8 mouse cellular contexts compared by ENCODE assay signal in genomic region chr11:116534154-116534865, GRCm38 (mm10). TPM values are rescaled to one million over a fixed set of nuclear protein-coding genes. Genes with fewer than 3 reads are reported as not detected.
A peak's percentile ranks its signal among the peaks of the same experiment; 100 is the strongest.
DNase-seq lines count a peak whose midpoint lies in the region; ATAC-seq and TF ChIP-seq lines count a peak whose summit lies in the region.

No protein-coding gene starts in this region.

- peak overlapping the region; percentile 49 for H3K4me3 ChIP-seq in intestine, embryonic 14.5 days (ENCODE audit: low read depth, low read length)
- H3K4me3 ChIP-seq in limb, embryonic 14.5 days (replicated peaks; ENCODE audit: low read length) = peak overlapping the region; percentile 58
- H3K4me3 ChIP-seq in midbrain, embryonic 15.5 days = peak overlapping the region; percentile 41

- H3K4me1 ChIP-seq in intestine, embryonic 14.5 days (replicated peaks; ENCODE audit: control insufficient read depth, insufficient read depth, low read length) = peaks cover 23% of the 10 kb centered on the region
- H3K4me1 ChIP-seq in limb, embryonic 14.5 days (ENCODE audit: control insufficient read depth, insufficient read depth, low read length) = peaks cover 30% of the 10 kb centered on the region
- H3K4me1 ChIP-seq in midbrain, embryonic 15.5 days = peaks cover 37% of the 10 kb centered on the region

- peak; percentile 93 for DNase-seq in 3T3-L1 (ENCODE audit: low read depth, low spot score)
- DNase-seq in adrenal gland, adult (ENCODE audit: inconsistent age in 2 of 2, low spot score in 1 of 2) = peak; percentile 69 to 91
- peak; percentile 87 for DNase-seq in embryo, embryonic 10 days (ENCODE audit: low spot score)
- peak; percentile 44 to 52 for DNase-seq in gastrocnemius, postnatal 36 days
- peak; percentile 91 for DNase-seq in intestine, embryonic 14.5 days (ENCODE audit: low spot score)
- DNase-seq in limb, embryonic 14.5 days (ENCODE audit: low spot score) = peak; percentile 74
- peak; percentile 81 to 89 for DNase-seq in spleen, postnatal 4 days (ENCODE audit: low spot score in 2 of 2)

- H3K9ac ChIP-seq in intestine, embryonic 14.5 days (ENCODE audit: low read length) = no peak overlapping the region
- H3K9ac ChIP-seq in limb, embryonic 14.5 days (ENCODE audit: low read depth, low read length, severe bottlenecking) = peak overlapping the region; percentile 62; the same call in 1 of the 2 replicates
- no peak overlapping the region for H3K9ac ChIP-seq in midbrain, embryonic 15.5 days

- TF ChIP-seq POLR2A in limb, embryonic 14.5 days (IDR thresholded peaks at IDR 0.05; ENCODE audit: borderline replicate concordance, extremely low read depth, insufficient read depth, insufficient read length) = no peak

- H3K9me3 ChIP-seq in intestine, embryonic 14.5 days (ENCODE audit: control insufficient read depth, low read length) = no peaks in the 10 kb centered on the region
- no peaks in the 10 kb centered on the region for H3K9me3 ChIP-seq in limb, embryonic 14.5 days (ENCODE audit: control insufficient read depth, low read length)
- H3K9me3 ChIP-seq in midbrain, embryonic 15.5 days = no peaks in the 10 kb centered on the region

- H3K36me3 ChIP-seq in intestine, embryonic 14.5 days (ENCODE audit: control insufficient read depth, insufficient read depth, low read length) = peaks cover 11% of the 10 kb centered on the region
- H3K36me3 ChIP-seq in limb, embryonic 14.5 days (ENCODE audit: control insufficient read depth, insufficient read depth, low read length) = peaks cover 17% of the 10 kb centered on the region
- H3K36me3 ChIP-seq in midbrain, embryonic 15.5 days (replicated peaks) = peaks cover 7% of the 10 kb centered on the region; the same call in 1 of the 2 replicates

- peak; percentile 64 for ATAC-seq in intestine, embryonic 14.5 days (replicated peaks; ENCODE audit: low FRiP score, low TSS enrichment, low read depth)
- ATAC-seq in limb, embryonic 14.5 days (ENCODE audit: low FRiP score, low read depth) = peak; percentile 62; the same call in 1 of the 2 replicates
- ATAC-seq in midbrain, embryonic 15.5 days (replicated peaks) = peak; percentile 22; the same call in 1 of the 2 replicates

- intact Hi-C loops in gastrocnemius, postnatal 36 days (cut with DNase I) = loop anchor here (1.0 kb wide), 1 partner anchor 34 kb away; no protein-coding TSS in a partner anchor

- H3K4me2 ChIP-seq in intestine, embryonic 14.5 days (ENCODE audit: low read length) = peak overlapping the region; percentile 98
- H3K4me2 ChIP-seq in limb, embryonic 14.5 days (replicated peaks; ENCODE audit: low read depth, low read length, severe bottlenecking) = peak overlapping the region; percentile 99
- H3K4me2 ChIP-seq in midbrain, embryonic 15.5 days = peak overlapping the region; percentile 91

- H3K27ac ChIP-seq in intestine, embryonic 14.5 days (ENCODE audit: low read depth) = no peak overlapping the region
- H3K27ac ChIP-seq in limb, embryonic 14.5 days (replicated peaks; ENCODE audit: low read depth, low read length) = no peak overlapping the region
- H3K27ac ChIP-seq in midbrain, embryonic 15.5 days = no peak overlapping the region

- H3K27me3 ChIP-seq in intestine, embryonic 14.5 days (replicated peaks; ENCODE audit: control insufficient read depth, insufficient read depth, low read length) = peaks cover 45% of the 10 kb centered on the region
- H3K27me3 ChIP-seq in limb, embryonic 14.5 days (ENCODE audit: control insufficient read depth, insufficient read depth, low read length) = peaks cover 45% of the 10 kb centered on the region
- H3K27me3 ChIP-seq in midbrain, embryonic 15.5 days (replicated peaks) = peaks cover 48% of the 10 kb centered on the region

- WGBS in intestine, embryonic 14.5 days = 17% methylated on average over 20 of the region's 20 CpGs
- WGBS in limb, embryonic 14.5 days = 19% methylated on average over 20 of the region's 20 CpGs
- 19% methylated on average over 20 of the region's 20 CpGs for WGBS in midbrain, embryonic 15.5 days

RNA-seq across cellular contexts. Expression of gene Sphk1, which starts 3.6 kb away (rescaled TPM):
- 1 to 10 TPM in 1 of 2 experiments, under 1 TPM in 1; 0.35 to 1.4 TPM for total RNA-seq in gastrocnemius, postnatal 36 days (2021)
- polyA plus RNA-seq in intestine, embryonic 14.5 days (2014; fragmentation: Nextera tagmentation; extraction: Ambion mirVana) = 2.1 and 4.5 TPM in 2 replicates
- polyA plus RNA-seq in limb, embryonic 14.5 days (2012; rRNA removed) = 3.8 and 4.7 TPM in 2 replicates
- 3.2 and 3.4 TPM in 2 replicates for polyA plus RNA-seq in limb, embryonic 14.5 days (2014; fragmentation: Nextera tagmentation; extraction: Ambion mirVana)
- 5.3 and 7.3 TPM in 2 replicates for polyA plus RNA-seq in midbrain, embryonic 15.5 days (2015; fragmentation: Nextera tagmentation; extraction: Ambion mirVana)

RNA-seq across cellular contexts. Expression of gene Prpsap1, which starts 40.3 kb away (rescaled TPM):
- 10 to 100 TPM; 12.6 to 14.1 TPM for total RNA-seq in gastrocnemius, postnatal 36 days (2021)
- polyA plus RNA-seq in intestine, embryonic 14.5 days (2014; fragmentation: Nextera tagmentation; extraction: Ambion mirVana) = 207 and 208 TPM in 2 replicates
- polyA plus RNA-seq in limb, embryonic 14.5 days (2012; rRNA removed) = 134 and 144 TPM in 2 replicates
- polyA plus RNA-seq in limb, embryonic 14.5 days (2014; fragmentation: Nextera tagmentation; extraction: Ambion mirVana) = 148 and 157 TPM in 2 replicates
- 199 and 200 TPM in 2 replicates for polyA plus RNA-seq in midbrain, embryonic 15.5 days (2015; fragmentation: Nextera tagmentation; extraction: Ambion mirVana)

RNA-seq across cellular contexts. Expression of gene Ube2o, which starts 46.9 kb away (rescaled TPM):
- 10 to 100 TPM; 18.4 to 20.4 TPM for total RNA-seq in gastrocnemius, postnatal 36 days (2021)
- 9.7 and 9.8 TPM in 2 replicates for polyA plus RNA-seq in intestine, embryonic 14.5 days (2014; fragmentation: Nextera tagmentation; extraction: Ambion mirVana)
- 29.7 and 33.4 TPM in 2 replicates for polyA plus RNA-seq in limb, embryonic 14.5 days (2012; rRNA removed)
- polyA plus RNA-seq in limb, embryonic 14.5 days (2014; fragmentation: Nextera tagmentation; extraction: Ambion mirVana) = 18.7 and 25.5 TPM in 2 replicates
- polyA plus RNA-seq in midbrain, embryonic 15.5 days (2015; fragmentation: Nextera tagmentation; extraction: Ambion mirVana) = 31.4 and 36.6 TPM in 2 replicates

RNA-seq across cellular contexts. Expression of gene Aanat, which starts 51.9 kb away (rescaled TPM):
- not detected for total RNA-seq in gastrocnemius, postnatal 36 days (2021)
- polyA plus RNA-seq in intestine, embryonic 14.5 days (2014; fragmentation: Nextera tagmentation; extraction: Ambion mirVana) = not detected in 2 replicates
- polyA plus RNA-seq in limb, embryonic 14.5 days (2012; rRNA removed) = 0.13 and 0.17 TPM in 2 replicates
- polyA plus RNA-seq in limb, embryonic 14.5 days (2014; fragmentation: Nextera tagmentation; extraction: Ambion mirVana) = not detected in 2 replicates
- polyA plus RNA-seq in midbrain, embryonic 15.5 days (2015; fragmentation: Nextera tagmentation; extraction: Ambion mirVana) = 0.33 and 0.45 TPM in 2 replicates
